Mouse (Mus musculus): ENCODE results near the gene Acaca. TPM values are rescaled to one million over a fixed set of nuclear protein-coding genes. Genes with fewer than 3 reads are reported as not detected.

Acaca gene
- polyA plus RNA-seq, 1 experiment from 2014 or later = 14.4 TPM

GRCm38 (mm10) chr11:84190581-84191233, 61.2 kb downstream of the Acaca start:
- no peak for ATAC-seq (replicated peaks; ENCODE audit: low FRiP score)
- Histone ChIP-seq H3K4me3 (replicated peaks) (no peak overlapping the region), H3K9me3 (replicated peaks) (no peaks in the 10 kb centered on the region), H3K36me3 (peaks cover 3% of the 10 kb centered on the region; the same call in 1 of the 2 replicates), H3K4me1 (peaks cover 3% of the 10 kb centered on the region), H3K27ac (no peak overlapping the region), H3K4me2 (no peak overlapping the region), H3K27me3 (no peaks in the 10 kb centered on the region), H3K9ac (no peak overlapping the region)
- 86% methylated on average over 8 of the region's 8 CpGs for WGBS

GRCm38 (mm10) chr11:84193249-84193648, 63.8 kb downstream of the Acaca start:
- Histone ChIP-seq H3K9ac (no peak overlapping the region), H3K4me3 (replicated peaks) (no peak overlapping the region), H3K4me2 (peak overlapping the region; percentile 40), H3K27me3 (no peaks in the 10 kb centered on the region), H3K9me3 (replicated peaks) (no peaks in the 10 kb centered on the region), H3K36me3 (peaks cover 11% of the 10 kb centered on the region; the same call in 1 of the 2 replicates), H3K27ac (no peak overlapping the region), H3K4me1 (peaks cover 3% of the 10 kb centered on the region)
- 48% methylated on average over 10 of the region's 10 CpGs for WGBS
- peak; percentile 79 for ATAC-seq (replicated peaks; ENCODE audit: low FRiP score)

GRCm38 (mm10) chr11:84194751-84195150, 65.3 kb downstream of the Acaca start:
- no peak for ATAC-seq (replicated peaks; ENCODE audit: low FRiP score)
- peaks cover 3% of the 10 kb centered on the region for H3K4me1 ChIP-seq
- peaks cover 11% of the 10 kb centered on the region; the same call in 1 of the 2 replicates for H3K36me3 ChIP-seq
- no peak overlapping the region for H3K9ac ChIP-seq
- H3K4me2 ChIP-seq = no peak overlapping the region
- H3K27ac ChIP-seq = no peak overlapping the region
- H3K4me3 ChIP-seq (replicated peaks) = no peak overlapping the region
- H3K9me3 ChIP-seq (replicated peaks) = no peaks in the 10 kb centered on the region
- H3K27me3 ChIP-seq = no peaks in the 10 kb centered on the region
- 87% methylated on average over 3 of the region's 3 CpGs for WGBS

GRCm38 (mm10) chr11:84197607-84198402, 68.3 kb downstream of the Acaca start:
- Histone ChIP-seq H3K4me3 (replicated peaks) (no peak overlapping the region), H3K36me3 (peaks cover 13% of the 10 kb centered on the region), H3K27ac (no peak overlapping the region), H3K4me1 (peaks cover 3% of the 10 kb centered on the region), H3K4me2 (no peak overlapping the region), H3K27me3 (no peaks in the 10 kb centered on the region), H3K9ac (no peak overlapping the region), H3K9me3 (replicated peaks) (no peaks in the 10 kb centered on the region)
- 91% methylated on average over 3 of the region's 3 CpGs for WGBS
- ATAC-seq (replicated peaks; ENCODE audit: low FRiP score) = no peak

DNA sequence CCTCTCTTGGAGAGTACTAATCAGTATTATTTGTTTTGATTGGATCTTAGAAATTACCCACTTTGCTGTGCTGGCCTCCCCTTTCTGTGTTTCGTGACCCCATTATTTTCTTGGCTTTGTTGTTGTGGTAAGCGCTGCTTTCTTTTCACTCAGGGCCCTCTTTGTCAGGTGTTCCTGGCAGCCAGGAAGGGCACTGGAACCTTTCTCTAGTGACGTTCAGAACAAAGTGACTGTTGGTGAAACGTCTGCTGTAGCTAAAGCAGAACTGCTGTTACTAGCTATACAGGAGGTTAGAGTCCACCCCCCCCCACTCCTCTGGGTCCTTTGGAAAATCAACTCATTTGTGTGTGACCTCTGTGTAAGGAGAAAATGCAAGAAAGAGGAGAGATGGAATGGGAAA, 76.3 kb downstream of the Acaca start:
- WGBS = 69% methylated on average over 4 of the region's 4 CpGs
- Histone ChIP-seq H3K4me1 (no peaks in the 10 kb centered on the region), H3K27me3 (no peaks in the 10 kb centered on the region), H3K4me3 (replicated peaks) (no peak overlapping the region), H3K4me2 (no peak overlapping the region), H3K9me3 (replicated peaks) (no peaks in the 10 kb centered on the region), H3K9ac (no peak overlapping the region), H3K36me3 (peaks cover 9% of the 10 kb centered on the region), H3K27ac (no peak overlapping the region)
- ATAC-seq (replicated peaks; ENCODE audit: low FRiP score) = no peak

- Histone ChIP-seq H3K36me3 (0 out of 2 replicates have a peak, but pooled peaks cover 4% of the 10 kb centered on the region), H3K27ac (no peak overlapping the region), H3K4me3 (replicated peaks) (no peak overlapping the region), H3K27me3 (no peaks in the 10 kb centered on the region), H3K4me1 (no peaks in the 10 kb centered on the region), H3K4me2 (no peak overlapping the region), H3K9me3 (replicated peaks) (no peaks in the 10 kb centered on the region), H3K9ac (no peak overlapping the region)
- no peak for ATAC-seq (replicated peaks; ENCODE audit: low FRiP score)
- 94% methylated on average over 6 of the region's 6 CpGs for WGBS
Measured at GRCm38 (mm10) chr11:84210876-84211275, 81.4 kb downstream of the Acaca start.

- 80% methylated on average over 4 of the region's 4 CpGs for WGBS
- Histone ChIP-seq H3K4me3 (replicated peaks) (no peak overlapping the region), H3K9ac (no peak overlapping the region), H3K4me2 (no peak overlapping the region), H3K4me1 (no peaks in the 10 kb centered on the region), H3K36me3 (peaks cover 12% of the 10 kb centered on the region; the same call in 1 of the 2 replicates), H3K9me3 (replicated peaks) (no peaks in the 10 kb centered on the region), H3K27ac (no peak overlapping the region), H3K27me3 (no peaks in the 10 kb centered on the region)
- ATAC-seq (replicated peaks; ENCODE audit: low FRiP score) = no peak
Measured at GRCm38 (mm10) chr11:84218951-84219350, 89.5 kb downstream of the Acaca start.

DNA sequence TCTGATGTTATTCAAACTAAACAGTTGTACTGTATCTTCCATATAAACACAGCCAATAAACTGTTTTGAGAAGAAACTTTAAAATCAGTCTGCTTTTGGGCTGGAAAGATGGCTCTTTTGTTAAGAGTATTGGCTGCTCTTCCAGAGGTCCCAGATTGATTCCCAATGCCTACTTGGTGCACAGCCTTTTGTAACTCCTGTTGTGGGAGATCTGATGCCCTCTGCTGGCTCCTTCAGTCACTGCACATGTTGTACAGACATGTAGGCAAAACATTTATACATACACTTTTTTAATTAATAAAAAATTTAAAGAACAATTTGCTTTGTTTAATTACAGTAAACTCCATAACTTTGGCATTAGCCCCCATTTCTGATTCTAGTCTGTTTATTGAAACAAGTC, 114.1 kb downstream of the Acaca start:
- H3K27me3 ChIP-seq = no peaks in the 10 kb centered on the region
- no peak overlapping the region for H3K27ac ChIP-seq
- H3K36me3 ChIP-seq = peaks cover 13% of the 10 kb centered on the region
- H3K9me3 ChIP-seq (replicated peaks) = no peaks in the 10 kb centered on the region
- H3K4me1 ChIP-seq = no peaks in the 10 kb centered on the region
- no peak overlapping the region for H3K4me2 ChIP-seq
- no peak overlapping the region for H3K9ac ChIP-seq
- no peak for ATAC-seq (replicated peaks; ENCODE audit: low FRiP score)
- no peak overlapping the region for H3K4me3 ChIP-seq (replicated peaks)

GRCm38 (mm10) chr11:84247370-84247769, 117.9 kb downstream of the Acaca start:
- no peak for ATAC-seq (replicated peaks; ENCODE audit: low FRiP score)
- peaks cover 32% of the 10 kb centered on the region for H3K36me3 ChIP-seq
- no peak overlapping the region for H3K4me3 ChIP-seq (replicated peaks)
- H3K4me1 ChIP-seq = no peaks in the 10 kb centered on the region
- H3K4me2 ChIP-seq = no peak overlapping the region
- no peak overlapping the region for H3K9ac ChIP-seq
- no peak overlapping the region for H3K27ac ChIP-seq
- 89% methylated on average over 1 of the region's 1 CpGs for WGBS
- no peaks in the 10 kb centered on the region for H3K27me3 ChIP-seq
- H3K9me3 ChIP-seq (replicated peaks) = no peaks in the 10 kb centered on the region

DNA sequence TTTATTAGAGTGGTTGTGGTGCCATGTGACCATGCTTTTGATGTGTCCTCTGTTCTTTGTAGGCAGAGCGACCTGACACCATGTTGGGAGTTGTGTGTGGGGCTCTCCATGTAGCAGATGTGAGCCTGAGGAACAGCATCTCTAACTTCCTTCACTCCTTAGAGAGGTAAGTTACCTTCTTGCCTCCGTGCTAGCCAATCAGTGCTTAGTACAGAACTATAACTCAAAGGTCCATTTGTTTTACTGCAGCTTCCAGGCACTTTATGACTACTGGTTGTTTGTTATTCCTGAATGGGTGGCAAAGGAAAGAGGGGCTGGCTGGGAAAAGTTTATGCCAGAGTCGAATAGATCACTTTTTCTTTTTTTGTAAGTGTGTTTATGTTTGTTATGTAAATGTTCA, 121.7 kb downstream of the Acaca start:
- ATAC-seq (replicated peaks; ENCODE audit: low FRiP score) = no peak
- no peak overlapping the region for H3K9ac ChIP-seq
- H3K9me3 ChIP-seq (replicated peaks) = no peaks in the 10 kb centered on the region
- no peak overlapping the region for H3K4me2 ChIP-seq
- no peaks in the 10 kb centered on the region for H3K27me3 ChIP-seq
- no peak overlapping the region for H3K4me3 ChIP-seq (replicated peaks)
- H3K4me1 ChIP-seq = no peaks in the 10 kb centered on the region
- peaks cover 47% of the 10 kb centered on the region for H3K36me3 ChIP-seq
- WGBS = 74% methylated on average over 3 of the region's 3 CpGs
- H3K27ac ChIP-seq = no peak overlapping the region

- WGBS = 82% methylated on average over 1 of the region's 1 CpGs
- Histone ChIP-seq H3K27ac (no peak overlapping the region), H3K9me3 (replicated peaks) (no peaks in the 10 kb centered on the region), H3K9ac (no peak overlapping the region), H3K36me3 (peaks cover 52% of the 10 kb centered on the region), H3K4me2 (no peak overlapping the region), H3K4me3 (replicated peaks) (no peak overlapping the region), H3K4me1 (no peaks in the 10 kb centered on the region), H3K27me3 (no peaks in the 10 kb centered on the region)
- ATAC-seq (replicated peaks; ENCODE audit: low FRiP score) = no peak
Measured at GRCm38 (mm10) chr11:84252425-84252824, 123.0 kb downstream of the Acaca start.

- ATAC-seq (replicated peaks; ENCODE audit: low FRiP score) = no peak
- peaks cover 57% of the 10 kb centered on the region for H3K36me3 ChIP-seq
- WGBS = 87% methylated on average over 4 of the region's 4 CpGs
Measured at GRCm38 (mm10) chr11:84255879-84256278, 126.4 kb downstream of the Acaca start.

More at GRCm38 (mm10) chr11:84255879-84256278, 126.4 kb downstream of the Acaca start:
- Histone ChIP-seq H3K9ac (no peak overlapping the region), H3K4me2 (no peak overlapping the region), H3K4me3 (replicated peaks) (no peak overlapping the region), H3K27me3 (no peaks in the 10 kb centered on the region), H3K4me1 (no peaks in the 10 kb centered on the region), H3K27ac (no peak overlapping the region), H3K9me3 (replicated peaks) (no peaks in the 10 kb centered on the region)

Data from kidney, embryonic 15.5 days (tissue).